Mouse (Mus musculus): Measurements from ENCODE around the gene Loxl1.

DNA sequence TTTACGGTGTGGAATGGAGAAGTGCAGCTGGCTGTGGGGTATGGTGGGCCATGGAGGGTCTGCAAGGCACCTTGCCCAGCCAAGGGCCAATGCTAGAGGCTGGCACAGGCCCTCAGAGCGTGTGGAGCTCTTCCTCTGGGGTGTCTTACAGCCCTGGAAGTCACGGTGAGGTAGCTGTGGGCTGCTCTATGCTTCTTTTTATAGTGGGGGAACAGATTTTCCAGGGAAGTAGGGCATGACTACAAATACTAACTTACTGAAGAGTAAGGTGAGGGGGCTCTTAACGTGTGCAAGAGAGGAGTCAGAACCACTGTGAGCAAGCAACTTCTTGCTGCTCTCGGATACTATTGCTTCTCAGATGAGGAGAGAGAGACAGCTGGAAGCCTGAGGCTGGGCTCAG is 50.5 kb downstream of the Loxl1 start:
- TF ChIP-seq CTCF (IDR thresholded peaks at IDR 0.05; ENCODE audit: insufficient read depth, low read length) (no peak), POLR2A (IDR thresholded peaks at IDR 0.05; ENCODE audit: borderline replicate concordance, extremely low read depth, low read depth, low read length) (no peak)

Measured in lung, adult 2 months (tissue).